Mouse (Mus musculus): ENCODE measurements around the gene Rdh1. TPM values are rescaled to one million over a fixed set of nuclear protein-coding genes. Genes with fewer than 3 reads are reported as not detected.
"Not testable (repeated sequence)": the region's sequence is repeated elsewhere in the genome, so short reads cannot be mapped to it uniquely, and the experiment has no call there.

Rdh1 gene
- polyA plus RNA-seq, 1 experiment = 0.03 TPM

- no peak for DNase-seq (ENCODE audit: low spot score)
Observed at GRCm38 (mm10) chr10:127748847-127749612, 10.5 kb upstream of the Rdh1 start.

- DNase-seq (ENCODE audit: low spot score) = no peak
Observed at GRCm38 (mm10) chr10:127750136-127750777, 9.3 kb upstream of the Rdh1 start.

GRCm38 (mm10) chr10:127751548-127751947 lies 8.0 kb upstream of the Rdh1 start, which contains the start of gene Gpr182:
Gene Gpr182, minus strand, starts transcription at chr10:127751732.
- no peak for DNase-seq (ENCODE audit: low spot score)

GRCm38 (mm10) chr10:127754566-127755166 lies 4.9 kb upstream of the Rdh1 start:
- no peak for DNase-seq (ENCODE audit: low spot score)

- no peak for DNase-seq (ENCODE audit: low spot score)
Observed at GRCm38 (mm10) chr10:127755246-127755645, 4.3 kb upstream of the Rdh1 start.

GRCm38 (mm10) chr10:127755770-127756468 lies 3.6 kb upstream of the Rdh1 start:
- peak; percentile 10 for DNase-seq (ENCODE audit: low spot score)

- DNase-seq (ENCODE audit: low spot score) = not testable (repeated sequence)
Observed at GRCm38 (mm10) chr10:127762926-127763325, 3.4 kb downstream of the Rdh1 start.

GRCm38 (mm10) chr10:127763914-127764680 lies 4.6 kb downstream of the Rdh1 start:
- no peak for DNase-seq (ENCODE audit: low spot score)

GRCm38 (mm10) chr10:127766564-127766963 lies 7.0 kb downstream of the Rdh1 start:
- no peak for DNase-seq (ENCODE audit: low spot score)

- no peak for DNase-seq (ENCODE audit: low spot score)
Observed at GRCm38 (mm10) chr10:127776011-127776410, 16.5 kb downstream of the Rdh1 start, which contains the start of gene Rdh9. Gene Rdh9, plus strand, starts transcription at chr10:127776386.

GRCm38 (mm10) chr10:127782321-127782720 lies 22.8 kb downstream of the Rdh1 start:
- DNase-seq (ENCODE audit: low spot score) = not testable (repeated sequence)

GRCm38 (mm10) chr10:127785411-127785810 lies 25.9 kb downstream of the Rdh1 start:
- not testable (repeated sequence) for DNase-seq (ENCODE audit: low spot score)

- DNase-seq (ENCODE audit: low spot score) = no peak
Observed at GRCm38 (mm10) chr10:127799295-127799694, 39.8 kb downstream of the Rdh1 start.

GRCm38 (mm10) chr10:127800891-127801290 lies 41.4 kb downstream of the Rdh1 start, which contains the start of gene Rdh16:
Gene Rdh16, plus strand, starts transcription at chr10:127801152.
- no peak for DNase-seq (ENCODE audit: low spot score)

GRCm38 (mm10) chr10:127801612-127802011 lies 42.1 kb downstream of the Rdh1 start:
- DNase-seq (ENCODE audit: low spot score) = no peak

- no peak for DNase-seq (ENCODE audit: low spot score)
Observed at GRCm38 (mm10) chr10:127802236-127802635, 42.7 kb downstream of the Rdh1 start.

- DNase-seq (ENCODE audit: low spot score) = no peak
Observed at GRCm38 (mm10) chr10:127804416-127804815, 44.9 kb downstream of the Rdh1 start.

- DNase-seq (ENCODE audit: low spot score) = no peak
Observed at GRCm38 (mm10) chr10:127815888-127816287, 56.4 kb downstream of the Rdh1 start.

- not testable (repeated sequence) for DNase-seq (ENCODE audit: low spot score)
Observed at GRCm38 (mm10) chr10:127817268-127817910, 57.9 kb downstream of the Rdh1 start.

Measured in urinary bladder, adult 2 months (tissue).